Mouse (Mus musculus) adrenal gland, postnatal 36 days (tissue): ENCODE measurements around the gene Letmd1. TPM values are rescaled to one million over a fixed set of nuclear protein-coding genes. Genes with fewer than 3 reads are reported as not detected.
A peak's percentile ranks its signal among the peaks of the same experiment; 100 is the strongest.
"Not testable (repeated sequence)": the region's sequence is repeated elsewhere in the genome, so short reads cannot be mapped to it uniquely, and the experiment has no call there.

Experiments used
- DNase-seq, 2 experiments: peaks; one replicate each; pipeline ENCODE4 v3.0.0; 2021; ENCODE audit warnings: mixed read lengths in 1 of 2
- total RNA-seq, 2 experiments: library from RNA; stranded (reverse); gene quantifications; 2 replicates each; pipeline ENCODE4 v1.2.3; 2021

The Letmd1 gene
- total RNA-seq, 2 experiments from 2014 or later = 138 to 150 TPM

- peak; percentile 93 to 95 for DNase-seq
Observed at GRCm38 (mm10) chr15:100495102-100495501, 26.3 kb downstream of the Letmd1 start, which contains the start of gene Csrnp2. Gene Csrnp2 (minus strand): TSS chr15:100495488.

GRCm38 (mm10) chr15:100499506-100499905, 30.7 kb downstream of the Letmd1 start:
- DNase-seq = not testable (repeated sequence)

GRCm38 (mm10) chr15:100508454-100509167, 39.8 kb downstream of the Letmd1 start:
- no peak for DNase-seq

GRCm38 (mm10) chr15:100510072-100510471, 41.2 kb downstream of the Letmd1 start:
- no peak for DNase-seq

GRCm38 (mm10) chr15:100513387-100513786, 44.6 kb downstream of the Letmd1 start:
- no peak for DNase-seq

- DNase-seq = no peak
Observed at GRCm38 (mm10) chr15:100515121-100515520, 46.3 kb downstream of the Letmd1 start.

GRCm38 (mm10) chr15:100520306-100520705, 51.5 kb downstream of the Letmd1 start:
- DNase-seq = no peak

GRCm38 (mm10) chr15:100525405-100525804, 56.6 kb downstream of the Letmd1 start:
- no peak for DNase-seq

GRCm38 (mm10) chr15:100527900-100528299, 59.1 kb downstream of the Letmd1 start:
- DNase-seq = no peak

Other genes with a start within 250 kb of the Letmd1 start
- gene Atf1, start 241.2 kb upstream of the Letmd1 start, total RNA-seq = 10 to 100 TPM; 49.1 to 75.3 TPM
- gene Tmprss12, start 188.2 kb upstream of the Letmd1 start, total RNA-seq = not detected
- gene Mettl7a1, start 164.9 kb upstream of the Letmd1 start, total RNA-seq = 100 to 1,000 TPM in 1 of 2 experiments, 10 to 100 TPM in 1; 85.2 to 126 TPM
- not detected for gene Mettl7a3, start 134.1 kb upstream of the Letmd1 start, total RNA-seq
- gene Methig1, start 115.9 kb upstream of the Letmd1 start, total RNA-seq = under 1 TPM; 0.36 to 0.56 TPM
- 1 to 10 TPM; 2.0 to 2.2 TPM for gene Mettl7a2, start 115.8 kb upstream of the Letmd1 start, total RNA-seq
- not detected for gene Higd1c, start 104.5 kb upstream of the Letmd1 start, total RNA-seq
- gene Gm5475, start 46.9 kb upstream of the Letmd1 start, total RNA-seq = not detected
- 100 to 1,000 TPM in 1 of 2 experiments, 10 to 100 TPM in 1; 98.5 to 112 TPM for gene Slc11a2, start 44.0 kb upstream of the Letmd1 start, total RNA-seq
- 1 to 10 TPM; 5.4 to 5.8 TPM for gene Csrnp2, start 26.5 kb downstream of the Letmd1 start, total RNA-seq
- 10 to 100 TPM; 17.6 to 20.0 TPM for gene Tfcp2, start 83.0 kb downstream of the Letmd1 start, total RNA-seq
- 10 to 100 TPM; 12.4 to 15.8 TPM for gene Pou6f1, start 131.0 kb downstream of the Letmd1 start, total RNA-seq
- gene Dazap2, start 146.3 kb downstream of the Letmd1 start, total RNA-seq = 100 to 1,000 TPM; 188 to 248 TPM
- gene Smagp, start 167.9 kb downstream of the Letmd1 start, total RNA-seq = 10 to 100 TPM; 37.5 to 49.6 TPM
- 1 to 10 TPM; 1.8 to 3.2 TPM for gene Bin2, start 200.5 kb downstream of the Letmd1 start, total RNA-seq
- 10 to 100 TPM; 60.2 to 64.9 TPM for gene Cela1, start 218.9 kb downstream of the Letmd1 start, total RNA-seq